Mouse (Mus musculus) kidney, adult 2 months (tissue): ENCODE results near the gene Cpped1. TPM values are rescaled to one million over a fixed set of nuclear protein-coding genes. Genes with fewer than 3 reads are reported as not detected.

Experiments used
- DNase-seq: peaks from one replicate; pipeline ENCODE4 v3.0.0; 2021
- H3K27ac ChIP-seq: fragments of 200-500 bp; 2 replicates; pipeline ENCODE4 v1.5.1; 2012; ENCODE audit warnings: low read depth, low read length, control low read depth, inconsistent platforms; ENCODE audit not compliant: insufficient read depth
- H3K27me3 ChIP-seq: fragments of 200-500 bp; replicated peaks from 2 replicates; pipeline ENCODE4 v1.6.1; 2012; ENCODE audit warnings: mild to moderate bottlenecking, moderate library complexity, low read length, inconsistent platforms; ENCODE audit not compliant: control insufficient read depth, insufficient read depth
- H3K36me3 ChIP-seq: fragments of 200-500 bp; 2 replicates; pipeline ENCODE4 v1.6.1; 2012; ENCODE audit warnings: mild to moderate bottlenecking, moderate library complexity, low read length, inconsistent platforms; ENCODE audit not compliant: control insufficient read depth, insufficient read depth
- H3K4me1 ChIP-seq: fragments of 200-500 bp; 2 replicates; pipeline ENCODE4 v1.6.1; 2011; ENCODE audit warnings: low read length; ENCODE audit not compliant: control insufficient read depth, insufficient read depth
- H3K4me3 ChIP-seq: fragments of 200-500 bp; 2 replicates; pipeline ENCODE4 v1.5.1; 2011; ENCODE audit warnings: mild to moderate bottlenecking, low read depth, low read length, control low read depth; ENCODE audit not compliant: insufficient read depth
- CTCF ChIP-seq: fragments of 200-500 bp; conservative IDR thresholded peaks from 2 replicates; pipeline ENCODE4 v1.5.1; 2011; ENCODE audit warnings: low read depth, mild to moderate bottlenecking, control low read depth, low read length, moderate library complexity, mixed read lengths; ENCODE audit not compliant: insufficient read depth, insufficient read length
- POLR2A ChIP-seq: fragments of 200-500 bp; IDR thresholded peaks from one replicate; pipeline ENCODE4 v1.6.1; 2011; ENCODE audit warnings: low read depth, low read length, control low read depth
- WGBS: fragments of 180-500 bp; shearing (Covaris S2); methylation state at CpG from one replicate; pipeline ENCODE4 v1.1.7; 2018; 5-methylcytosine and 5-hydroxymethylcytosine counted together
- polyA plus RNA-seq: library from polyadenylated mRNA; depleted of rRNA; stranded (reverse); fragments of >200 nt; gene quantifications from 2 replicates; pipeline ENCODE4 v1.2.3, GENCODE M21; 2012; rRNA removed

Cpped1 gene
- polyA plus RNA-seq, 1 experiment: 39.9 TPM

DNA sequence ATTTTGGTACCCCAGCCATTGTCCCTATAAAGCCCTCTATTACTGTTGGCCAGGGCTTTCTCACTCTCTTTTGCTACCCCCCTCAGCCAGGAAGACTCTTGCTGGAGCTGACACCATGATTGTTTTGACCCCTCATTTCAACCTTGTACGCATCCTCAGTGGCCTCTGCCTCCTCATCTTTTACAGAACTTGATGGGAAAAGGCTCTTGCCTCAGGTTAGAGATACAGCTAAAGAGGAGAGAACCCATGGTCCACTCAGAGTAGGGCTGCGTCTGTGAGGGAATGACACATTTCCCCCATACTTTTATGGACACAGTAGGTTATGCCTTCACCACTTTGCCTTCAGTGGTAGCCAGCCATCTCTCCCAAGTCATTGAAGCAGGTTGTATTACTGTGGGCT is 155.1 kb downstream of the Cpped1 start:
- H3K27ac ChIP-seq: no peak overlapping the region
- TF ChIP-seq CTCF (no peak), POLR2A (no peak)
- H3K4me3 ChIP-seq: no peak overlapping the region
- DNase-seq: no peak
- no peaks in the 10 kb centered on the region for H3K4me1 ChIP-seq
- H3K27me3 ChIP-seq: no peaks in the 10 kb centered on the region
- no peaks in the 10 kb centered on the region for H3K36me3 ChIP-seq
- 98% methylated on average over 2 of the region's 2 CpGs for WGBS

Other genes with a start within 250 kb of the Cpped1 start
- gene Shisa9, start 74.7 kb upstream of the Cpped1 start, polyA plus RNA-seq: 0.14 and 0.20 TPM in 2 replicates